Comparison of ENCODE assay signal across 13 mouse cellular contexts in the genomic region with DNA sequence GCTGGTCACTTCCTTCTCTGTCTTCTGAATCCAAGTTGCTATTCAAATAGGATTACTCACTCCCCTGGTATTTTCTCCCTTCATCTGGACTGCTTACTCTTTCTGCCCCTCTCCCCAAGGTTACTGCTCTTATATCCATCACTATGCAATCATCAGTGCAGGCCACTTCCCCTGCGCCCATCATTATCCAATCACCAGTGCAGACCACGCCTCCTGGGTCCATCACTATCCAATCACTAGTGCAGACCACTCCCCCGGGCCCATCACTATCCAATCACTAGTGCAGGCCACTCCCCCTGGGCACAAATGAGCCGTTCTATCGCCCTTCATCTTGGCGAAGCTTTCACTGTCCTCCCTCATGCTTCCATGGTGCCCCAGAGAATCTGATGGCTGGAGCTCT.
DNase-seq lines count a peak whose midpoint lies in the region; ATAC-seq lines count a peak whose summit lies in the region.
"Had no signal": no experiment of that assay in that cellular context is flagged by ENCODE, and none has a peak within 500 bp of the region (broad histone marks: within the 10 kb centered on the region; RNA-seq: fewer than 3 reads in every experiment).

No protein-coding gene starts in this region.

- peak; percentile 3 for DNase-seq in adrenal gland, postnatal 10 days
- DNase-seq in adrenal gland, adult 2 months = no peak
- DNase-seq in kidney, postnatal 14 days = peak; percentile 4
- peak; percentile 38 for DNase-seq in Muller cell, postnatal 12 days (ENCODE audit: inconsistent ontology term)
- peak; percentile 18 for DNase-seq in induced T-regulatory cell, adult 2 months (ENCODE audit: low read depth)
- no peak for DNase-seq in right cerebral cortex, postnatal 10 days (ENCODE audit: low spot score in 2 of 2)
- DNase-seq in cerebellum, postnatal 4 days (ENCODE audit: low spot score in 2 of 2) = no peak
- DNase-seq: cerebellum, adult 11 months; layer of hippocampus, adult 9-11 months; right cerebral cortex, postnatal 14 days had no signal

- H3K9ac ChIP-seq in kidney, embryonic 16.5 days (replicated peaks; ENCODE audit: low read length) = no peak overlapping the region
- H3K9ac ChIP-seq: embryonic facial prominence, embryonic 15.5 days had no signal

- H3K4me1 ChIP-seq in kidney, embryonic 16.5 days (ENCODE audit: insufficient read depth, low read length) = no peaks in the 10 kb centered on the region; the same call in 1 of the 2 replicates
- H3K4me1 ChIP-seq: embryonic facial prominence, embryonic 15.5 days had no signal

- no peak overlapping the region for H3K27ac ChIP-seq in kidney, embryonic 16.5 days (ENCODE audit: low read length)
- H3K27ac ChIP-seq: embryonic facial prominence, embryonic 15.5 days; stomach, postnatal 0 days had no signal

- H3K4me3 ChIP-seq in kidney, embryonic 16.5 days (ENCODE audit: low read length) = no peak overlapping the region
- H3K4me3 ChIP-seq: embryonic facial prominence, embryonic 15.5 days had no signal

- no peak for ATAC-seq in kidney, embryonic 16.5 days (ENCODE audit: low FRiP score, low TSS enrichment)

- H3K9me3 ChIP-seq in kidney, embryonic 16.5 days (ENCODE audit: low read length) = no peaks in the 10 kb centered on the region
- H3K9me3 ChIP-seq: embryonic facial prominence, embryonic 15.5 days had no signal

- H3K36me3 ChIP-seq in kidney, embryonic 16.5 days (ENCODE audit: insufficient read depth, low read length) = no peaks in the 10 kb centered on the region
- H3K36me3 ChIP-seq: embryonic facial prominence, embryonic 15.5 days had no signal

- no peaks in the 10 kb centered on the region for H3K27me3 ChIP-seq in kidney, embryonic 16.5 days (ENCODE audit: insufficient read depth, low read length)
- H3K27me3 ChIP-seq: embryonic facial prominence, embryonic 15.5 days had no signal

- no peak overlapping the region for H3K4me2 ChIP-seq in kidney, embryonic 16.5 days (replicated peaks; ENCODE audit: low read depth, low read length)
- H3K4me2 ChIP-seq: embryonic facial prominence, embryonic 15.5 days had no signal

- WGBS in kidney, embryonic 16.5 days = 93% methylated on average over 6 of the region's 6 CpGs

Comparison
In these comparisons a context has a peak if more than half of its experiments do, and no peak if none do; other contexts are left out.
1. DNase-seq: peak in adrenal gland, postnatal 10 days (single experiment), kidney, postnatal 14 days (single experiment), Muller cell, postnatal 12 days (single experiment) and induced T-regulatory cell, adult 2 months (single experiment); none in adrenal gland, adult 2 months (single experiment), right cerebral cortex, postnatal 10 days (0 of 2) and cerebellum, postnatal 4 days (0 of 2).